Mouse (Mus musculus) telencephalon, adult 2 months (tissue): ENCODE results near the gene 1700003E16Rik.

ENCODE experiments used
- DNase-seq: peaks from one replicate; pipeline ENCODE4 v3.0.0-alpha.2; 2011; ENCODE audit warnings: low read depth, low spot score

Gene 1700003E16Rik

DNA sequence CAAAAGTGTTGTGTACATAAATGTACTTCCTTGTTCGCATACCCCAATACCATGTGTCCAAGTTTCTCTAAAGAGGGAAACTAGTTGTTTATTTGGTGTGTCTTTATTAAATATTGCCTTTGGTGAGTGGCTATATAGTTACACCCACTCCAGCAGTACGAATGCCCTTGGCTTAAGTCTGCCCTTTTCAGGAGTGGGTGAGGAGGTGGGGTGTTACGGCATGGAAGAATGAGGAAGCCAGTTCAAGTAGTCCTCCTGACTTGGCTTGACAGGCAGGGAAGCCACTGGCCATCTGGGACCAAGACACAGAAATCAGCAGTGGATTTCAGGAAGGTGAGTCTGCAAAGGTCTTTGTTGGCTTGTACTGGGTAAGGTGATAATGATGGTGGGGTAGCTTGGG, 49.6 kb downstream of the 1700003E16Rik start:
- DNase-seq, result no peak

DNA sequence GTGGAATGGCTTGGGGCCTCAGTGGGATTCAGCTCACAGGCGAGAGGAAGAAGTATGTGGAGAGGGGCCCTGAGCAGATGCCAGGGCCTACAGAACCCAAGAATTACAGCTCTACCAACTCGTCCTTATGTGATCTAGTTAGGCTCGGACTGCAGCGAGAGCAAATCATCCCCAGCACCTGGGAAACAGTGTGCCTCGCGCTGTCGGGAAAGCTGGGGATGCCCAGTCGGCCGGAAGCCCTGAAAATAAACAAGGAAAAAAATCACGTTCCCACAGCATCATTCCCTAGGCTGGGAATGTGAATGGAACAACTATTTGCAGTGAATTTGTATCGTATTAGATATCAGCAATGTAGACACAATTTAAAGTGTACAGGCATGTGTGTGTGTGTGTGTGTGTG, 50.1 kb downstream of the 1700003E16Rik start:
- no peak for DNase-seq

DNA sequence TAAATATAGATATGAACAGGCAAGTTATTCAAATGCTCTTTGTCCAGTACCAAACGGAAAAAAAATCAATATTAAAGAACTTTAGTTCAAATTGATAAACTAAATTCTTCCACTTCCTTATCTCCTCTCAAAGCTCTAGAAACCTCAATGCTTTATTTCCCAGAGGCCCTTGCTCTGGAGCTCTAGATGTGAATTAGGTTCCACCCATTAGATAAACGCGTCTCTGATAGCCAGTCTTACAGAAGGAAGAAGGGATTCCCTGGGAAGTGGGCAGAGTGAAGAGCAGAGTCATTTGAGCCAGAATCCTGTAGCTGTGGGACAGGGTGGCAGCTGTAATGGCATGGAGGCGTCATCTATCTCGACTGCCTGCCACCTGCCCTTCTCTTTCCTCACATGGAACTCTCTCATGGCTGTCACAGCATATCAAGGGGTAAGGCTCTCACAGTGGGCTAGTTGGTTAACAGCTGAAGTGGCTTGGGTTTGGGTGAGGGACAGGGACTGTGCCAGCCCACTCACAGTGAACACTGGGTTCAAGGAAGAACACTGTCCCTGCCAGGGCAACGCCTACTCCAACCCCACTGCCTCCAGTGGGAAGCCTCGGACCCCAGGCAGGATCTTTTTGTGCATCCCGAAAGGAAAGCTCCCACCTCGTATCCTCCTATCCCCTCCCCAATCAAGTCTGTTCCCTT, 51.3 kb downstream of the 1700003E16Rik start:
- no peak for DNase-seq

DNA sequence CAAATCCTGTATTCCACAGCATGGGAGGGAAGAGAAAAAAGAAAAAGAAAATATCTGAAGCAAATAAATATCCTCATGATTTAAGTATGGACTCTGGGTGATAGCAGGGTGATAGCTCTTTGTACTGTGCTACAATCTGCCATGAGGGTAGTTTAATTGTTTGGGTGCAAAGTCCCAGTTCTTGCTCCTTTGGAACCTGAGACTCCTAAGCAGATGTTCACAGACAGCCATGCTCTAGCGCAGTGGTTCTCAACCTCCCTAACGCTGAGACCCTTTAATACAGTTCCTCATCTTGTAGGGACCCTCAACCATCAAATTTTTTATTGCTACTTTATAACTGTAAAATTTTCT, 51.8 kb downstream of the 1700003E16Rik start:
- DNase-seq, result no peak

DNA sequence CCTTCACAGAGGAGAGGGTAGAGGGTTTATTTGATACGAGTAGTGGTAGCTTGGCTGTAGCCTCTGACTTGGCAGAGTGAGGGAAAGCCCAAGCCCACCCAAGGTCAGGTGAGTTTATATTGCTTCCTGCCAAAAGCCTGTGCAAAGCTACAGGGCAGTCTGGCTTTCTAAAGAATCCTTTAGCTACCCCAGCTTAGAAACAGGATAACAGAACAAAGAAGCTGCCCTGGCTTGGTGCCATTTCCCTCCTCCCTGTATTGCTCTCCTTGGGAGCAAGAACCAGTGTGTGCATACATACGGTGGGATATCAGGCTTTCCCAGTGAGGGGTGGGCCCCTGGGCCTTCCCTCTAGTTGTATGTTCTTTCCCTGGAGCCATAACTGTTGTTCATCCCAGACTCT, 54.3 kb downstream of the 1700003E16Rik start:
- no peak for DNase-seq

DNA sequence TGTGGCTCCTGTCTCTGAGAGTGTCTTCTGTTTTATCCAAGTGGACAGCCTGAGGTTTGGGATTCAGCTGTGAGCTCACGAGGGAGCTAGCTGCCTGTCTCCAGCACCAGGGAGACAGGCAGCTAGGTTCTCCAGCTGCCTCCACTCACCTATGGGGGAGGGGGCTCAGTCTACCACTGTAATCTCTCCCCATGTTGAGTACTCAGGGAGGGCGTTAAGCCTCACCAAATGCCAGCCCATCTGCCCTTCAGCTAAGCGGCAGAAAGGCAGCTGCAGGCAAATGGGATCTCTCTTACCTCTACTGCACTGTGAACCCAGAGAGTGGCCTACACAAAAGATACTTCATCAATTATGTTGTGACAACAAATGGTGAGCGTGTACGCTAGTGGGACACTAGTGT, 55.3 kb downstream of the 1700003E16Rik start:
- DNase-seq, result no peak
